Mouse (Mus musculus): ENCODE data around the gene 3110082J24Rik. TPM values are rescaled to one million over a fixed set of nuclear protein-coding genes. Genes with fewer than 3 reads are reported as not detected.
"Not testable (repeated sequence)": the region's sequence is repeated elsewhere in the genome, so short reads cannot be mapped to it uniquely, and the experiment has no call there.

The 3110082J24Rik gene
- polyA plus RNA-seq, 1 experiment from 2014 or later: not detected

GRCm38 (mm10) chr5:30098260-30098659, 7.6 kb downstream of the 3110082J24Rik start:
- Histone ChIP-seq H3K27me3 (ENCODE audit: insufficient read depth, low read length) (0 out of 2 replicates have a peak, but pooled peaks cover 2% of the 10 kb centered on the region), H3K4me1 (ENCODE audit: insufficient read depth, low read length) (no peaks in the 10 kb centered on the region), H3K9ac (replicated peaks; ENCODE audit: low read length) (no peak overlapping the region), H3K4me2 (replicated peaks; ENCODE audit: low read depth, low read length) (no peak overlapping the region), H3K4me3 (ENCODE audit: low read length) (no peak overlapping the region), H3K9me3 (ENCODE audit: low read length) (no peaks in the 10 kb centered on the region), H3K36me3 (ENCODE audit: insufficient read depth, low read length) (no peaks in the 10 kb centered on the region), H3K27ac (ENCODE audit: low read length) (no peak overlapping the region)
- 82% methylated on average over 1 of the region's 1 CpGs for WGBS
- no peak for ATAC-seq (ENCODE audit: low FRiP score, low TSS enrichment)

- ATAC-seq (ENCODE audit: low FRiP score, low TSS enrichment): no peak
- Histone ChIP-seq H3K27ac (ENCODE audit: low read length) (no peak overlapping the region), H3K27me3 (ENCODE audit: insufficient read depth, low read length) (no peaks in the 10 kb centered on the region), H3K4me2 (replicated peaks; ENCODE audit: low read depth, low read length) (no peak overlapping the region), H3K4me1 (ENCODE audit: insufficient read depth, low read length) (no peaks in the 10 kb centered on the region), H3K9ac (replicated peaks; ENCODE audit: low read length) (no peak overlapping the region), H3K9me3 (ENCODE audit: low read length) (no peaks in the 10 kb centered on the region), H3K36me3 (ENCODE audit: insufficient read depth, low read length) (no peaks in the 10 kb centered on the region), H3K4me3 (ENCODE audit: low read length) (no peak overlapping the region)
- 74% methylated on average over 6 of the region's 6 CpGs for WGBS
Measured at GRCm38 (mm10) chr5:30095731-30096130, 10.2 kb downstream of the 3110082J24Rik start.

- H3K4me1 ChIP-seq (ENCODE audit: insufficient read depth, low read length): no peaks in the 10 kb centered on the region
- no peak overlapping the region for H3K4me3 ChIP-seq (ENCODE audit: low read length)
- H3K27me3 ChIP-seq (ENCODE audit: insufficient read depth, low read length): no peaks in the 10 kb centered on the region
- no peak for ATAC-seq (ENCODE audit: low FRiP score, low TSS enrichment)
- H3K9me3 ChIP-seq (ENCODE audit: low read length): no peaks in the 10 kb centered on the region
- no peaks in the 10 kb centered on the region for H3K36me3 ChIP-seq (ENCODE audit: insufficient read depth, low read length)
- WGBS: 41% methylated on average over 2 of the region's 2 CpGs
- H3K27ac ChIP-seq (ENCODE audit: low read length): no peak overlapping the region
- H3K9ac ChIP-seq (replicated peaks; ENCODE audit: low read length): no peak overlapping the region
- H3K4me2 ChIP-seq (replicated peaks; ENCODE audit: low read depth, low read length): no peak overlapping the region
Measured at GRCm38 (mm10) chr5:30094399-30094798, 11.5 kb downstream of the 3110082J24Rik start.

- Histone ChIP-seq H3K9ac (replicated peaks; ENCODE audit: low read length) (no peak overlapping the region), H3K9me3 (ENCODE audit: low read length) (no peaks in the 10 kb centered on the region), H3K36me3 (ENCODE audit: insufficient read depth, low read length) (no peaks in the 10 kb centered on the region), H3K4me3 (ENCODE audit: low read length) (no peak overlapping the region), H3K4me2 (replicated peaks; ENCODE audit: low read depth, low read length) (no peak overlapping the region), H3K27ac (ENCODE audit: low read length) (no peak overlapping the region), H3K27me3 (ENCODE audit: insufficient read depth, low read length) (no peaks in the 10 kb centered on the region), H3K4me1 (ENCODE audit: insufficient read depth, low read length) (no peaks in the 10 kb centered on the region)
- WGBS: 64% methylated on average over 13 of the region's 13 CpGs
- ATAC-seq (ENCODE audit: low FRiP score, low TSS enrichment): no peak
Measured at GRCm38 (mm10) chr5:30092701-30093100, 13.2 kb downstream of the 3110082J24Rik start.

- peak within 1 kb of the TSS; percentile 82 for H3K9ac ChIP-seq (replicated peaks; ENCODE audit: low read length)
- peak within 1 kb of the TSS; percentile 83 for H3K4me2 ChIP-seq (replicated peaks; ENCODE audit: low read depth, low read length)
- H3K4me3 ChIP-seq (ENCODE audit: low read length): peak within 1 kb of the TSS; percentile 78
- no peaks in the 10 kb centered on the region for H3K27me3 ChIP-seq (ENCODE audit: insufficient read depth, low read length)
- ATAC-seq (ENCODE audit: low FRiP score, low TSS enrichment): peak; percentile 94
- WGBS: under 1% methylated on average over 45 of the region's 45 CpGs
- peak within 1 kb of the TSS; percentile 92 for H3K27ac ChIP-seq (ENCODE audit: low read length)
- peaks cover 16% of the 10 kb centered on the region for H3K4me1 ChIP-seq (ENCODE audit: insufficient read depth, low read length)
- no peaks in the 10 kb centered on the region for H3K9me3 ChIP-seq (ENCODE audit: low read length)
- H3K36me3 ChIP-seq (ENCODE audit: insufficient read depth, low read length): peaks cover 19% of the 10 kb centered on the region
Measured at GRCm38 (mm10) chr5:30072825-30073821, 32.8 kb downstream of the 3110082J24Rik start, which contains the start of gene Tyms. Gene Tyms (minus strand): TSS chr5:30073617.

GRCm38 (mm10) chr5:30072377-30072776, 33.5 kb downstream of the 3110082J24Rik start:
- 29% methylated on average over 3 of the region's 3 CpGs for WGBS
- Histone ChIP-seq H3K4me1 (ENCODE audit: insufficient read depth, low read length) (peaks cover 23% of the 10 kb centered on the region), H3K27ac (ENCODE audit: low read length) (no peak overlapping the region), H3K4me3 (ENCODE audit: low read length) (peak overlapping the region; percentile 78), H3K36me3 (ENCODE audit: insufficient read depth, low read length) (peaks cover 26% of the 10 kb centered on the region), H3K4me2 (replicated peaks; ENCODE audit: low read depth, low read length) (peak overlapping the region; percentile 83), H3K9ac (replicated peaks; ENCODE audit: low read length) (peak overlapping the region; percentile 82), H3K27me3 (ENCODE audit: insufficient read depth, low read length) (no peaks in the 10 kb centered on the region), H3K9me3 (ENCODE audit: low read length) (no peaks in the 10 kb centered on the region)
- no peak for ATAC-seq (ENCODE audit: low FRiP score, low TSS enrichment)

GRCm38 (mm10) chr5:30071677-30072076, 34.2 kb downstream of the 3110082J24Rik start:
- H3K9ac ChIP-seq (replicated peaks; ENCODE audit: low read length): peak overlapping the region; percentile 8; the same call in 1 of the 2 replicates

GRCm38 (mm10) chr5:30067726-30068125, 38.2 kb downstream of the 3110082J24Rik start:
- Histone ChIP-seq H3K4me1 (ENCODE audit: insufficient read depth, low read length) (peaks cover 23% of the 10 kb centered on the region), H3K27ac (ENCODE audit: low read length) (0 out of 2 replicates have a peak overlapping the region, but pooled peaks have one; percentile 18), H3K4me2 (replicated peaks; ENCODE audit: low read depth, low read length) (no peak overlapping the region), H3K36me3 (ENCODE audit: insufficient read depth, low read length) (peaks cover 50% of the 10 kb centered on the region), H3K27me3 (ENCODE audit: insufficient read depth, low read length) (no peaks in the 10 kb centered on the region), H3K4me3 (ENCODE audit: low read length) (no peak overlapping the region), H3K9me3 (ENCODE audit: low read length) (no peaks in the 10 kb centered on the region), H3K9ac (replicated peaks; ENCODE audit: low read length) (no peak overlapping the region)
- 14% methylated on average over 6 of the region's 6 CpGs for WGBS
- ATAC-seq (ENCODE audit: low FRiP score, low TSS enrichment): peak; percentile 46; the same call in 1 of the 2 replicates

More at GRCm38 (mm10) chr5:30071677-30072076, 34.2 kb downstream of the 3110082J24Rik start:
- Histone ChIP-seq H3K27ac (ENCODE audit: low read length) (no peak overlapping the region), H3K36me3 (ENCODE audit: insufficient read depth, low read length) (peaks cover 30% of the 10 kb centered on the region), H3K9me3 (ENCODE audit: low read length) (no peaks in the 10 kb centered on the region), H3K27me3 (ENCODE audit: insufficient read depth, low read length) (no peaks in the 10 kb centered on the region), H3K4me2 (replicated peaks; ENCODE audit: low read depth, low read length) (peak overlapping the region; percentile 83), H3K4me1 (ENCODE audit: insufficient read depth, low read length) (peaks cover 23% of the 10 kb centered on the region), H3K4me3 (ENCODE audit: low read length) (peak overlapping the region; percentile 78)
- 69% methylated on average over 6 of the region's 6 CpGs for WGBS
- no peak for ATAC-seq (ENCODE audit: low FRiP score, low TSS enrichment)

GRCm38 (mm10) chr5:30059607-30060006, 46.3 kb downstream of the 3110082J24Rik start:
- H3K4me3 ChIP-seq (ENCODE audit: low read length); H3K9ac ChIP-seq (replicated peaks; ENCODE audit: low read length); H3K4me2 ChIP-seq (replicated peaks; ENCODE audit: low read depth, low read length); H3K27me3 ChIP-seq (ENCODE audit: insufficient read depth, low read length); ATAC-seq (ENCODE audit: low FRiP score, low TSS enrichment); H3K9me3 ChIP-seq (ENCODE audit: low read length); H3K27ac ChIP-seq (ENCODE audit: low read length); H3K4me1 ChIP-seq (ENCODE audit: insufficient read depth, low read length): not testable (repeated sequence)
- peaks cover 39% of the 10 kb centered on the region for H3K36me3 ChIP-seq (ENCODE audit: insufficient read depth, low read length)
- WGBS: 78% methylated on average over 5 of the region's 5 CpGs

Measured in kidney, embryonic 16.5 days (tissue).